Mouse (Mus musculus) thymus, adult 2 months (tissue): ENCODE results near the gene Rptor.

ENCODE experiments used
- CTCF ChIP-seq: fragments of 200-500 bp; IDR thresholded peaks from 2 replicates; pipeline ENCODE4 v1.5.1; 2012; ENCODE audit warnings: mild to moderate bottlenecking, control low read depth, low read length, moderate library complexity, borderline replicate concordance; ENCODE audit not compliant: control insufficient read depth, poor library complexity, insufficient read depth; ENCODE audit errors: extremely low read depth
- POLR2A ChIP-seq: fragments of 200-500 bp; IDR thresholded peaks from 2 replicates; pipeline ENCODE4 v1.6.1; 2012; ENCODE audit warnings: mild to moderate bottlenecking, low read length, control low read depth, moderate library complexity; ENCODE audit not compliant: control insufficient read depth, poor library complexity, insufficient read depth; ENCODE audit errors: extremely low read depth

DNA sequence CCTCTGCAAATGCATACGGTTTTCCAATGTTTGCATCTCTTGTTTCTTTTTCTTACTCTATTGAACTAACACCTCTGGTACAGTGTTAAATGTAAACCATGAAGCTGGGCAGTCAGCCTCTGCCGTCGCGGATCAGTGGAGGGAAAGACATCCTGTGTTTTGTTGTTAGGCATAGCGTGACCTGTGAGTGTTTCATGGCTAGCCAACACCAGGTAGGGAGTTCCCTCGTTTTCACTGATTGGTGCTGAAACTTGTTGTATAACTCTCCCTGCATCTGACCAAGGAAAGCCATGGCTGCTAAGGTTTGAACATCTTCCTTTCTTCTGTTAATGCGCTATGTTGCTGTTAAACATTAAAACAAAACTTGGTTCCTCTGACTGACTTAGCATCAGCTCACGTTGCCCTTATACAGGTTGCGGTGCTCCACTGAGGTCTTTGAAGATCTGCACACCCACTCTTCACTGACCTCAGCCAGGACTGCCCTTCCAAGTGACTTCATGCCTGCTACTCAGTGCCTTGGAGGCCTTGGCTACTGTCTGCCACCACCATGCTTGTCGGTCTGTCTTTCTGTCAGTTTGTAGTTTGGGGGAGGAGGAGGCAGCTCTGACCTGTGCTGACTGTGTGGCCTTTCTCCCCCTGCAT lies 189.3 kb downstream of the Rptor start:
- TF ChIP-seq CTCF: no peak
- TF ChIP-seq POLR2A: no peak
